Mouse (Mus musculus) limb, embryonic 14.5 days (tissue): ENCODE measurements at regions not wholly inside any gene's neighbourhood (a gene's known extent, or its start where the extent isn't known, plus 50 kb on each side); places are given as distances from the start of the nearest gene placed in this dataset.

Source experiments
- ATAC-seq: fragments of 200-750 bp; cut with Nextera tagmentation; 2 replicates; pipeline ENCODE4 v1.8.0; 2017; ENCODE audit warnings: low read depth, moderate number of reproducible peaks, moderate TSS enrichment; ENCODE audit not compliant: low FRiP score
- DNase-seq: peaks from one replicate; pipeline ENCODE4 v3.0.0-alpha.2; 2015; ENCODE audit warnings: low spot score
- H3K27ac ChIP-seq: fragments of 300-500 bp; sonication (generic); replicated peaks from 2 replicates; pipeline ENCODE4 v1.5.1; 2014; ENCODE audit warnings: low read depth, mild to moderate bottlenecking, low read length, moderate library complexity, mixed read lengths
- H3K27me3 ChIP-seq: fragments of 300-500 bp; sonication (generic); 2 replicates; pipeline ENCODE4 v1.6.1; 2014; ENCODE audit warnings: low read length, mixed read lengths; ENCODE audit not compliant: control insufficient read depth, insufficient read depth
- H3K36me3 ChIP-seq: fragments of 300-500 bp; sonication (generic); 2 replicates; pipeline ENCODE4 v1.6.1; 2014; ENCODE audit warnings: mild to moderate bottlenecking, low read length, moderate library complexity, mixed read lengths; ENCODE audit not compliant: control insufficient read depth, insufficient read depth
- H3K4me1 ChIP-seq: fragments of 300-500 bp; sonication (generic); 2 replicates; pipeline ENCODE4 v1.6.1; 2014; ENCODE audit warnings: antibody characterized with exemption, low read length, mixed read lengths; ENCODE audit not compliant: control insufficient read depth, insufficient read depth
- H3K4me2 ChIP-seq: fragments of 300-500 bp; sonication (generic); replicated peaks from 2 replicates; pipeline ENCODE4 v1.6.1; 2014; ENCODE audit warnings: low read depth, mild to moderate bottlenecking, low read length, moderate library complexity; ENCODE audit not compliant: severe bottlenecking
- H3K4me3 ChIP-seq: fragments of 300-500 bp; sonication (generic); replicated peaks from 2 replicates; pipeline ENCODE4 v1.5.1; 2014; ENCODE audit warnings: low read length
- H3K9ac ChIP-seq: fragments of 300-500 bp; sonication (generic); 2 replicates; pipeline ENCODE4 v1.6.1; 2014; ENCODE audit warnings: mild to moderate bottlenecking, low read depth, low read length, moderate library complexity; ENCODE audit not compliant: severe bottlenecking
- H3K9me3 ChIP-seq: fragments of 300-500 bp; sonication (generic); 2 replicates; pipeline ENCODE4 v1.6.1; 2016; ENCODE audit warnings: low read length; ENCODE audit not compliant: control insufficient read depth
- POLR2A ChIP-seq: fragments of 200-500 bp; IDR thresholded peaks from 2 replicates; pipeline ENCODE4 v1.8.0; 2012; ENCODE audit warnings: inconsistent platforms, mild to moderate bottlenecking, moderate library complexity, borderline replicate concordance; ENCODE audit not compliant: insufficient read depth, insufficient read length; ENCODE audit errors: extremely low read depth
- WGBS: fragments of 180-500 bp; shearing (Covaris S2); extraction: QIAGEN DNeasy Blood & Tissue Kit; methylation state at CpG from one replicate; pipeline ENCODE4 v1.1.7; 2014; 5-methylcytosine and 5-hydroxymethylcytosine counted together

DNA sequence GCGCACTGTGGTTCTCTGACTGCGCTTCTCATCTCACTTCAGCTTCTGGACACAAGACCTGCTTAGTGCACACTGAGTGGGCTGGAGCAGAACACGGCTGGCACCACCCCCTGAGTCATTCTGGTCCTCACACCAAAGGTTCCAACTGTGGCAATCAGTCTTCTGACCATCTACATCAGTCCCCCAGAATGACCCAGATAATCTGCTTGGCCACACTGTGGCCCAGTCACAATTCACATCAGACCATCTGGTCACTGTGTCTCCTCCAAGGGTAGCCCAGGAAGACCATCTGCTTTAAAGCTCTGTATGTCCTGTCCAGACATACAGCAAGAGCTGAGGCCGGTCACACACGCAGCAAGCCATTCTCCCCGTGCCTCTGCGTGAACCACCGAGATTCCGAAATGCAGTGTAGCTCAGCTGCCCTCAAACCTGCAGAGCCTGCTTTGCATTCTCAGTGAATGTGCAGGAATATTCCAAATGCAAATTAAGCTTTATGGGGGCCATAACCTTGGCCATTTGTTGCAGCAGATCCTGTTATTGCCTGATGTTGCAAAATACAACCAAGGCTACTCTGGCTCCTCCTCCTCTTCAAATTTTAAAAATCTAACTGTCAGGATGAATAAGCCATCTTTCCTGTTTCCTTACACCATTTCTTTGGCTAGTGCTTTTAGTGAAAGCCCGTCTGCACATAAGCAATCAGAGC is 135.1 kb upstream of the Azi2 start:
- WGBS, result 72% methylated on average over 10 of the region's 10 CpGs
- ATAC-seq (no peak), DNase-seq (no peak)
- Histone ChIP-seq H3K9ac (no peak overlapping the region), H3K9me3 (no peaks in the 10 kb centered on the region), H3K4me1 (no peaks in the 10 kb centered on the region), H3K27me3 (no peaks in the 10 kb centered on the region), H3K4me3 (no peak overlapping the region), H3K36me3 (no peaks in the 10 kb centered on the region), H3K4me2 (no peak overlapping the region), H3K27ac (no peak overlapping the region)
- no peak for TF ChIP-seq POLR2A

DNA sequence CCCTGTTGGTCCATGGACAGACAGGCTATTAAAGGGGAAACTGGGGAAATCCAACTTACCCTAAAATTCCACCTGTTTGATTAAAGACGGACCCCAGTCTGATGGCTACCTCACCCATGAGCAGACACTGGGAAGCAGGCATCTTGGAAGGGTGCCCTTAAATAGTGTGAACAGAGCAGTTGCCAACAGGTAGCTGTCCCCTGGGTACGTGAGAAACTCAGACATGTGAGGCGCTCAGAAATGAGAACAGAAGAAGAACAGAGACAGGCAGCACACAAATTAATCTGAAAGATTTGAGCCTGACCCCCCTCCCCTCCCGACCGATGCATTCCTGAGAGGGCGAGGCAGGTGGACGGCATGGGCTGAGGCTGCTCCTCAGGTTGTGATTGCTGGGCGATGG is 135.7 kb upstream of the Azi2 start:
- Histone ChIP-seq H3K9me3 (no peaks in the 10 kb centered on the region), H3K36me3 (no peaks in the 10 kb centered on the region), H3K4me1 (no peaks in the 10 kb centered on the region), H3K27ac (no peak overlapping the region), H3K4me3 (no peak overlapping the region), H3K27me3 (no peaks in the 10 kb centered on the region), H3K9ac (no peak overlapping the region), H3K4me2 (no peak overlapping the region)
- no peak for TF ChIP-seq POLR2A
- 86% methylated on average over 8 of the region's 8 CpGs for WGBS
- no peak for ATAC-seq
- DNase-seq, result no peak

DNA sequence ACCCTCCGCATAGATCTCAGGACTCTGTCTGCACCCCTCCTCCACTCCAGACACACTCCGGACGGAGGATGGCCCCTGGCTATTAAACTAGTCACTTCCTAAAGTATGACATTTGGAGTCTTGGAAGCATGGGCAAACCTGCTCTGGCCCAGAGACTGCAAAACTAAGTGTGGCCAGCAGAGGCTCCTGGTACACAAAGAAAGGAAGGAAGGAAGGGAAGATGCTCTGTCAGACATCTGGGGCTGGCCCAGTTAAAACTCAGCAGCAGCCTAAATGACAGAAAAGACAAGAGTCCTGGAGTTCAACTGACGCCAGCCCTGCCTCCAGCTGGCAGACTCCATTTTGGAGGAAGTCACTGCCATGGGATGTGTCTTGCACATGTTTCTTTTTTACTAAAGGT is 137.3 kb upstream of the Azi2 start:
- no peak overlapping the region for H3K4me3 ChIP-seq
- no peak overlapping the region for H3K27ac ChIP-seq
- DNase-seq (no peak), ATAC-seq (no peak)
- no peaks in the 10 kb centered on the region for H3K27me3 ChIP-seq
- no peak overlapping the region for H3K4me2 ChIP-seq
- TF ChIP-seq POLR2A, result no peak
- H3K9ac ChIP-seq, result no peak overlapping the region
- no peaks in the 10 kb centered on the region for H3K9me3 ChIP-seq
- H3K4me1 ChIP-seq, result no peaks in the 10 kb centered on the region
- WGBS, result 35% methylated on average over 4 of the region's 4 CpGs
- no peaks in the 10 kb centered on the region for H3K36me3 ChIP-seq

DNA sequence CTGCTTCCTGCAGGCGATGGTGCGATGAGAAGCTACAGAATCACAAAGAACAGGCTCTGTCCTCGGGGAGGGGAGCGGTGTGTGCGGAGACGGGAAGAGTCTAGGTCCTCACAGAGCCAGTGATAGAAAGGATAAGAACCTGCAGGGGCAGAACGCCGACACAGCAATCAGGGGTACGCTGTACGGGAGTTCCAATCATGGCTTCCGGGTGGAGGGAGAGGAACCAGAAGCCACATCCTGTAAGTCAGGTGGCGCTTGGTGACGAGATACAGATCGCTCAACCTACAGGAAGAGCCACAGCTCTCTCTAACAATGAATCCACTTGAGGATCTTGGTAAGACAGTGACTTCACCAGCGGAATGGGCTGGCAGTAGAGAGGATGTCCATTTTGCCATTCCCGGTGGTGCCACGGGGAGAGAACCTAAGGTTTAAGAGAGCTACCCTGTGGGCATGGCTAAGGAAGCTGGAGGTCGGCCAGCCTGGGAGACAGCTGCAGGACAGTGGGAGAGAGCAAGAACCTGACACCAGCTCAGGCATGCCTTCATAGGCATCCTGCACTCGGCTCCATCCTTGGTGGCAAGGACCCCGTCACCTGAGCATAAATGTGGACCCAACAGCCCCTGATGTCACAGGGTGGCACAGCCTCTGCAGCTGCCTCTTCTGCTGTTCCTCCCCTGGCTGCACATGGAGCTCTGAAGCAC is 137.9 kb upstream of the Azi2 start:
- DNase-seq (no peak), ATAC-seq (no peak)
- no peak for TF ChIP-seq POLR2A
- H3K4me1 ChIP-seq, result no peaks in the 10 kb centered on the region
- H3K9ac ChIP-seq, result no peak overlapping the region
- 81% methylated on average over 20 of the region's 20 CpGs for WGBS
- H3K27me3 ChIP-seq, result no peaks in the 10 kb centered on the region
- no peak overlapping the region for H3K4me3 ChIP-seq
- H3K36me3 ChIP-seq, result no peaks in the 10 kb centered on the region
- H3K27ac ChIP-seq, result no peak overlapping the region
- no peaks in the 10 kb centered on the region for H3K9me3 ChIP-seq
- no peak overlapping the region for H3K4me2 ChIP-seq

- Histone ChIP-seq H3K9ac (no peak overlapping the region), H3K4me1 (no peaks in the 10 kb centered on the region), H3K36me3 (no peaks in the 10 kb centered on the region), H3K27me3 (no peaks in the 10 kb centered on the region), H3K9me3 (no peaks in the 10 kb centered on the region), H3K27ac (no peak overlapping the region), H3K4me3 (no peak overlapping the region), H3K4me2 (no peak overlapping the region)
- no peak for TF ChIP-seq POLR2A
- 85% methylated on average over 12 of the region's 12 CpGs for WGBS
- DNase-seq, result no peak
- ATAC-seq, result no peak
Observed at GRCm38 (mm10) chr9:117900631-117901030, 139.7 kb upstream of the Azi2 start.

DNA sequence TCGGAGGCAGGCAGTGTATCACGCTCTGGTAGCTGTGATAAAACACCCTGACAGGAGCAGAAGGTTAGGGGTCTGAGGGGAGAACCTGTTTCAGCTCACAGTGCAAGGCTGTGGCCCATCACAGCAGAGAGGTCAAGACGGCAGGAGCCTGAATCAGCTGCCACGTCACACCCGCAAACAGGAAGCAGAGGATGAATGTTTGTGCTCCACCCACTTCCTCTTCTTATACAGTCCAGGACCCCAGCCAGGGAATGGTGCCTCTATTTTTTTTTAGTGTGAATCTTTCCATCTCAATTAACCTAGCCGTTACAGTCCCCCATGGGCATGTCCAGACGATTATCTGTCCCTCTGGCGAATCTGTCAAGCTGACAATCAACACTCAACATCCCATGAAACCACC is 143.8 kb upstream of the Azi2 start:
- no peak for DNase-seq
- WGBS, result 68% methylated on average over 8 of the region's 8 CpGs
- H3K4me2 ChIP-seq, result no peak overlapping the region
- H3K4me3 ChIP-seq, result no peak overlapping the region
- H3K36me3 ChIP-seq, result no peaks in the 10 kb centered on the region
- no peaks in the 10 kb centered on the region for H3K27me3 ChIP-seq
- no peak for TF ChIP-seq POLR2A
- no peak overlapping the region for H3K9ac ChIP-seq
- H3K4me1 ChIP-seq, result 0 out of 2 replicates have a peak, but pooled peaks cover 2% of the 10 kb centered on the region
- H3K27ac ChIP-seq, result no peak overlapping the region
- H3K9me3 ChIP-seq, result no peaks in the 10 kb centered on the region
- ATAC-seq, result no peak
